Mouse (Mus musculus) neural tube, embryonic 15.5 days (tissue): ENCODE data around the gene Faf1. TPM values are rescaled to one million over a fixed set of nuclear protein-coding genes. Genes with fewer than 3 reads are reported as not detected.

ENCODE experiments used
- ATAC-seq: fragments of 200-750 bp; cut with Nextera tagmentation; 2 replicates; pipeline ENCODE4 v1.8.0; 2017; ENCODE audit warnings: mild to moderate bottlenecking, moderate TSS enrichment, moderate library complexity; ENCODE audit not compliant: low FRiP score
- H3K27ac ChIP-seq: fragments of 300-500 bp; sonication (generic); replicated peaks from 2 replicates; pipeline ENCODE4 v1.5.1; 2015; ENCODE audit warnings: mild to moderate bottlenecking, inconsistent platforms
- H3K27me3 ChIP-seq: fragments of 300-500 bp; sonication (generic); replicated peaks from 2 replicates; pipeline ENCODE4 v1.6.1; 2015; ENCODE audit warnings: inconsistent platforms
- H3K36me3 ChIP-seq: fragments of 300-500 bp; sonication (generic); 2 replicates; pipeline ENCODE4 v1.6.1; 2015; ENCODE audit warnings: inconsistent platforms
- H3K4me1 ChIP-seq: fragments of 300-500 bp; sonication (generic); 2 replicates; pipeline ENCODE4 v1.6.1; 2015; ENCODE audit warnings: inconsistent platforms
- H3K4me2 ChIP-seq: fragments of 300-500 bp; sonication (generic); 2 replicates; pipeline ENCODE4 v1.6.1; 2015; ENCODE audit warnings: inconsistent platforms, mild to moderate bottlenecking, moderate library complexity
- H3K4me3 ChIP-seq: fragments of 300-500 bp; sonication (generic); replicated peaks from 2 replicates; pipeline ENCODE4 v1.5.1; 2015; ENCODE audit warnings: mild to moderate bottlenecking, inconsistent platforms
- H3K9ac ChIP-seq: fragments of 300-500 bp; sonication (generic); replicated peaks from 2 replicates; pipeline ENCODE4 v1.6.1; 2015; ENCODE audit warnings: mild to moderate bottlenecking, inconsistent platforms
- H3K9me3 ChIP-seq: fragments of 300-500 bp; sonication (generic); replicated peaks from 2 replicates; pipeline ENCODE4 v1.6.1; 2016; ENCODE audit warnings: inconsistent platforms
- WGBS: fragments of 180-500 bp; shearing (Covaris S2); methylation state at CpG from one replicate; pipeline ENCODE4 v1.1.7; 2015; ENCODE audit warnings: mixed read lengths; 5-methylcytosine and 5-hydroxymethylcytosine counted together
- polyA plus RNA-seq: library from polyadenylated mRNA; unstranded; fragments of >200 nt; fragmentation: Nextera tagmentation; extraction: Ambion mirVana; gene quantifications from 2 replicates; pipeline ENCODE4 v1.2.1, GENCODE M21; 2015

Faf1 gene
- polyA plus RNA-seq, 1 experiment from 2014 or later, result 30.9 TPM

GRCm38 (mm10) chr4:109983281-109984001 lies 307.1 kb downstream of the Faf1 start:
- Histone ChIP-seq H3K4me1 (peaks cover 29% of the 10 kb centered on the region), H3K27ac (no peak overlapping the region), H3K9me3 (no peaks in the 10 kb centered on the region), H3K4me3 (0 out of 2 replicates have a peak overlapping the region, but pooled peaks have one; percentile 5), H3K27me3 (peaks cover 94% of the 10 kb centered on the region), H3K36me3 (no peaks in the 10 kb centered on the region), H3K9ac (no peak overlapping the region), H3K4me2 (no peak overlapping the region)
- WGBS, result 1% methylated on average over 49 of the region's 49 CpGs
- ATAC-seq, result no peak

DNA sequence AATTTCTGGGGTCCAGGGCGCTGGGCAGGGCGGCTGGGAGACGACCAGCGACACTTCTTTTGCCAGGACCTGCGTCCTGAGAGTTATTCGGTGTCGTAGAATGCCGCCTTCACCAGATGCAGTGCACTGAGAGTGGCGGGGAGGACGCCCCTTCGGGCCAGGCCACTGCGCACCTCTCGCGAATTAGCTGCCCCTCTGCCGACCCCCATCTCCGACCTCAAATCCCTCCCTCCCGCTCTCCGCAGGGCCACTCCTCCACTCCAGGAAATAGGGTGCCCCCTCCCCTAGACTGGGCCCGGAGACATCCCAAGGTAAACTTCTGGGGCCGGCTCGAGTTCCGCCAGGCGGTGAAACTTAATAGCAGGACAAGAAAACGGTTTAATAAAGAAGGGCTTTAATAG lies 307.6 kb downstream of the Faf1 start:
- Histone ChIP-seq H3K27ac (no peak overlapping the region), H3K4me2 (no peak overlapping the region), H3K4me1 (peaks cover 28% of the 10 kb centered on the region), H3K9me3 (no peaks in the 10 kb centered on the region), H3K4me3 (0 out of 2 replicates have a peak overlapping the region, but pooled peaks have one; percentile 5), H3K36me3 (no peaks in the 10 kb centered on the region), H3K9ac (no peak overlapping the region), H3K27me3 (peaks cover 94% of the 10 kb centered on the region)
- WGBS, result 1% methylated on average over 24 of the region's 24 CpGs
- ATAC-seq, result no peak

DNA sequence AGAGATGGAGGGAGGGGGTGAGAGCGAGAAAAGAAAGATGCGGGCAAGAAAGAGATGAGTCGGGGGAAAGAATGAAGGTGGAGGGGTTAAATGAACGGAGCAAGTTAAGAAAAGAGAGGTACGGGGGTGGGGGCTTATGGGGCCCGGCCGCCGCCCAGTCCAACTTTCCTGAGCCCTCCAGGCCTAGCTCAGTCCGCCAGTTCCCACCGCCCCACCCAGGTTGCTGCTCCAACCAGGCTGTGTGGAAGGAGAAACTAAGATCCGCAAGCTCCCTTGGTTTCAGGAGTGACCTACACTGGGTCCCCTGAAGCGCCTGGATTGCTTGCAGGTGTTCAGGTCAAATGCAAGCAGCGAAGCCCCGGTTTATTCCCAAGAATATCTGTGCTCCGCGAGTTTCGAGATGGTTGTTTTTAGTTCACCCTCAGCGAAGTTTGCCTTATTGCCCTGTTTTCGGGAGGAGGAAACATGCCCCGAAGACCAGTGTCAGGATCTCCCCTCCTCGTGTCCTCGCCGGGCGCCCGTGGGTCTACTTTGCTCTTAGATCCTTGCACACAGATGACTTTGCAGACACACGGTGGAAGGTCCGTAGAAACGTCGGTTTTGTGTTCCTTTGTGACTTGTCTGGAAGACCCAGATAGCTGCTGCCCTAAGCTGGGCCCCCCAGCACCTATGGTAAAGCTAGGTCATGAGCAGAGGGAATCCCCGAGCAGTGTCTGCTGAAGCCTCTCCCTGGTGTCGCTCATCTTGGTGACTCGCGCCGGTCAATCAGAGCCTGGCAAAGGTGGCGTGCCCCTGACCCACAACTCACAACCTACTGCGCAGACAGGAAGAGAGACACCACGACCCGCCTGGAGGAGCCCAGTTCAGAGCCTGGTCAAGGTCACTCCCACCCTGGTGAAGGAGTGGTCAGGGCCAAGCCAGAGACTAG lies 308.4 kb downstream of the Faf1 start:
- H3K36me3 ChIP-seq, result no peaks in the 10 kb centered on the region
- no peaks in the 10 kb centered on the region for H3K9me3 ChIP-seq
- ATAC-seq, result no peak
- 1% methylated on average over 38 of the region's 38 CpGs for WGBS
- peaks cover 26% of the 10 kb centered on the region for H3K4me1 ChIP-seq
- no peak overlapping the region for H3K27ac ChIP-seq
- no peak overlapping the region for H3K4me3 ChIP-seq
- H3K9ac ChIP-seq, result no peak overlapping the region
- H3K27me3 ChIP-seq, result peaks cover 94% of the 10 kb centered on the region
- H3K4me2 ChIP-seq, result no peak overlapping the region

DNA sequence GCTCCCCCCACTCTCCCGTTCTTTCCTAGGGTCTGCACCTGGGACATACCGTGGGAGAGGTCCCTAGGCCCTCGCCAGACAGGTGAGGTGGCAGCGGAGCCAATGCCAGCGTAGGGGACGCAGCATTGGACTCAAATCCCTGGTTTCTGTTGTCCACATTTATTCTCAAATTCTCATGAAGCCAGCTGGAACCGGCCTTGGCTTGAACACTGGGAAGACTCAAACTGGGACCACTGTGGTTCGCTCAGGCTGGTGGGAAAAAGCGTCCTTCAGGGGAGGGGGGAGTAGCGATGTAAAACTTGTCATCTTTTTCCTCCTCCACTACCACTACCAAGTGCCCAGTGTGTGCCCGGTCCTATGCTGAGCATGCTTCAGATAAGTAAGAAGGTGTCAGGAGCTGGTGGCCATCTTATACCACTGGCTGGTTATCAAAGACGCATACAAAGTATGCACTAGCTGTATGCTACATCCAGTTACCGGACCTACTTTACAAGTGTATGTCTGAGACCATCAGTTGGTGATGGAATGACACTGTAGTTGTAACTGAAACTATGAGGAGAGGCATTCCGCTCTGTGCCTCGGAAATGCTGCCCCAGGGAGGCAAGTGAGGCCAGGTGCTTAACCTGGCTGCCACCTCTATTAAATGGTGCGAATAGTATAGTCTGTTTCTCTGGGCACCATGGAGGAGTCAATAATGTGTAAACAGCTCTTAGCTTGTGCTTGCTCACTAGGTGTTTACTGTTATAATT lies 309.2 kb downstream of the Faf1 start:
- peaks cover 21% of the 10 kb centered on the region for H3K4me1 ChIP-seq
- H3K4me3 ChIP-seq, result no peak overlapping the region
- H3K27ac ChIP-seq, result no peak overlapping the region
- H3K36me3 ChIP-seq, result no peaks in the 10 kb centered on the region
- H3K27me3 ChIP-seq, result peaks cover 92% of the 10 kb centered on the region
- no peak overlapping the region for H3K4me2 ChIP-seq
- ATAC-seq, result no peak
- H3K9ac ChIP-seq, result no peak overlapping the region
- H3K9me3 ChIP-seq, result no peaks in the 10 kb centered on the region
- 4% methylated on average over 16 of the region's 16 CpGs for WGBS

- Histone ChIP-seq H3K9ac (no peak overlapping the region), H3K4me1 (peaks cover 21% of the 10 kb centered on the region), H3K4me3 (no peak overlapping the region), H3K36me3 (no peaks in the 10 kb centered on the region), H3K27ac (no peak overlapping the region), H3K9me3 (no peaks in the 10 kb centered on the region), H3K27me3 (peaks cover 90% of the 10 kb centered on the region), H3K4me2 (no peak overlapping the region)
- ATAC-seq, result no peak
- 2% methylated on average over 9 of the region's 9 CpGs for WGBS
Observed at GRCm38 (mm10) chr4:109986301-109986700, 309.9 kb downstream of the Faf1 start.

DNA sequence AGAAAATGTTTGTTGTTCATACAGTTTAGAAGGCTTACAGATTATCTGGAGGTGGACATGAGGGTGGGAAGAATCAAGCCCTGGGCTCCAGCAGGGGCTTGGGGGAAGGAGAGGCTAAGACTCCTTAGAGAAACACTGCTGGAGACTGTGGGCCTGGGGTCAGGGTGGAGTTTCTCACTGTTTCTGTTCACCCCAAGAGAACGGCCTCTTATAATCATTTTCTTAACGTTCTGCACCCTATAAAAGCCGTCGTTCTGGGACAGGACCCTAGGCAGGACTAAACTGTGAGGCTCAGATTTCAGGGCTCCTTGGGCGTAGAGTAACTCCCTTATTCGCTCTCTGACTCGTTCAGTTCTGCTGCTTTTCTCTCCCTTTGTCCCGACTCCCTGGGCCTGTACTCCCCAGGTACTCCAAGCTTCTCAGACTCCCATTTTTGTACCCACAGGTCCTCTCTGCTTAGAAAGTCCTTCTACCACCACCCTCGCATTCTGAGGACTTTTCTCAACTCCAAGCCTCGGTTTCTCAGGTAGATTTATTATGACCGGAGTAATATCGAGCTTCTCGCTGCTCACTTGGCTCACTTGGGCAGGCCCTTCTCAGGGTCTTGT lies 310.5 kb downstream of the Faf1 start:
- no peak overlapping the region for H3K9ac ChIP-seq
- ATAC-seq, result no peak
- no peak overlapping the region for H3K4me2 ChIP-seq
- H3K27ac ChIP-seq, result no peak overlapping the region
- peaks cover 88% of the 10 kb centered on the region for H3K27me3 ChIP-seq
- no peaks in the 10 kb centered on the region for H3K9me3 ChIP-seq
- WGBS, result 4% methylated on average over 13 of the region's 13 CpGs
- H3K4me1 ChIP-seq, result peaks cover 16% of the 10 kb centered on the region
- H3K4me3 ChIP-seq, result no peak overlapping the region
- no peaks in the 10 kb centered on the region for H3K36me3 ChIP-seq

GRCm38 (mm10) chr4:109987560-109988362 lies 311.4 kb downstream of the Faf1 start:
- ATAC-seq, result peak; percentile 13; the same call in 1 of the 2 replicates
- WGBS, result 2% methylated on average over 20 of the region's 20 CpGs
- H3K27ac ChIP-seq, result no peak overlapping the region
- no peaks in the 10 kb centered on the region for H3K9me3 ChIP-seq
- peaks cover 88% of the 10 kb centered on the region for H3K27me3 ChIP-seq
- H3K4me1 ChIP-seq, result peaks cover 7% of the 10 kb centered on the region
- no peak overlapping the region for H3K4me2 ChIP-seq
- H3K9ac ChIP-seq, result no peak overlapping the region
- H3K4me3 ChIP-seq, result no peak overlapping the region
- no peaks in the 10 kb centered on the region for H3K36me3 ChIP-seq

GRCm38 (mm10) chr4:109988411-109988810 lies 312.0 kb downstream of the Faf1 start:
- no peak overlapping the region for H3K4me3 ChIP-seq
- H3K4me2 ChIP-seq, result no peak overlapping the region
- WGBS, result 7% methylated on average over 5 of the region's 5 CpGs
- peaks cover 87% of the 10 kb centered on the region for H3K27me3 ChIP-seq
- no peak overlapping the region for H3K27ac ChIP-seq
- no peak overlapping the region for H3K9ac ChIP-seq
- no peaks in the 10 kb centered on the region for H3K9me3 ChIP-seq
- H3K36me3 ChIP-seq, result no peaks in the 10 kb centered on the region
- ATAC-seq, result no peak
- H3K4me1 ChIP-seq, result peaks cover 5% of the 10 kb centered on the region

DNA sequence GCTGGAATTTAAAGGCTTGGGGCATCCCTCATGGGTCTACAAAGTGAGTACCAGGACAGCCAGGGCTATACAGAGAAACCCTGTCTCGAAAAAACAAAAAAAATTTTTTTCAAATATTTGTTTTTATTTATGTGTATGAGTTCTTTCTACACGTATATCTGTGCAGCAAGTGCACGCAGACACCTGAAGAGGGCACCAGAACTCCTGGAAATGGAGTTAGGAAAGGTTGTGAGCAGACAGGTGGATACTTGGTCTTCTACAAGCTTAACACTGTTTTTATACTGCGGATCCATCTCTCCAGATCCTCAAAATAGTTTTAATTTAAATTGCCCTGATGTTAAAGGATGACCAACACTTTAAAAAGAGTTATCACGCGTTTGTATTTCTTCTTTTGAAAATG lies 312.8 kb downstream of the Faf1 start:
- H3K4me2 ChIP-seq, result no peak overlapping the region
- H3K9me3 ChIP-seq, result no peaks in the 10 kb centered on the region
- no peaks in the 10 kb centered on the region for H3K36me3 ChIP-seq
- H3K4me3 ChIP-seq, result no peak overlapping the region
- 29% methylated on average over 6 of the region's 6 CpGs for WGBS
- peaks cover 85% of the 10 kb centered on the region for H3K27me3 ChIP-seq
- H3K27ac ChIP-seq, result no peak overlapping the region
- H3K9ac ChIP-seq, result no peak overlapping the region
- H3K4me1 ChIP-seq, result no peaks in the 10 kb centered on the region
- ATAC-seq, result no peak

DNA sequence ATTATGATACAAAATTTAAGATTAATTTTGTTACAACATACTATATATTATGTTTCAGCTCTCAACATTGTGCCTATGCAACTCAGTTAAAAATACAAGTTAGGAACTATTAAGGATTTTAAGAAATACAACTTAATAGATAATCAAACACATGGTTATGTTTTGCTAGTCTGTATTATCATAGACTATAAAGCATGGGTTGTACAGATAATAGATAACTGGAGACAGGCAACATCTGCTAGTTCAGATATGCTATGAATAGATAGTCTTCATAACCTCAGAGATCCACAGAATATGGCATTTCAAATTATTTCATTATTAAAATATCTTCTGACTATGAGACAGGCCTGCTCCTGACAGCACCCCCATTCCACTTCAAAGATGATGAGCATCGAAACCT lies 329.7 kb downstream of the Faf1 start:
- no peaks in the 10 kb centered on the region for H3K27me3 ChIP-seq
- H3K36me3 ChIP-seq, result no peaks in the 10 kb centered on the region
- ATAC-seq, result no peak
- WGBS, result 96% methylated on average over 1 of the region's 1 CpGs
- no peak overlapping the region for H3K27ac ChIP-seq
- H3K4me2 ChIP-seq, result no peak overlapping the region
- no peaks in the 10 kb centered on the region for H3K4me1 ChIP-seq
- no peak overlapping the region for H3K4me3 ChIP-seq
- no peak overlapping the region for H3K9ac ChIP-seq
- no peaks in the 10 kb centered on the region for H3K9me3 ChIP-seq
